Mouse (Mus musculus): ENCODE measurements around the gene Hs3st3b1.

DNA sequence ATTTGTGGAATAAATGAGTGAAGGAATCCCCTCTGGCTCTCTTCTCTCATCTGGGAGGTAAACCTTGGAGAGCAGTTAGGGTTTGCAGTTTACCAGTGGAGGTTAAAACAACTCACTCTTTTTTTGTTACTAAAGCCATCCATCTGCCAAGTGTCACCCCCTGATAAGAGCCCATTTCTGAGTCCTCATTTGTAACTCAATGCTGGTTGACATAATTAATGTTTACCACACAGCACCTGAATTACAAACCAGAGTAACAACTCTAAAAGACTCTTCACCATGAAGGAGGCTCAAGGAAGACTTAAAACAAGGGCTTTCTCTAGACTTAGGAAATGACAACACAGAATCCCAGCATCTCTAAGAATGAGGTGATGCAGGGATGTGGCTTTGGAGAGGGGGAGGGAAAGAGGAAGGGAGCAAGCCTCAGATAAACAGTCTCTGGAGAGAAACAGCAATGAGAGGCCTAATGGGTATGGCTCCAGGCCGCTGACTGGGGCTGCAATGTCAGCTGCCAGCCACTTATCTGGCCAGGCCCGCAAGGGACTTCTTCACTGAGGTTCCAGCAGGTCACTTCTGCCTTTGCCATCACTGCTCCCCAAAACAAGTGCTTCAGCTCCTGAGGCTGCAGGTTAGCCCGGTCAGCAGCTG is 46.4 kb upstream of the Hs3st3b1 start:
- TF ChIP-seq CTCF (IDR thresholded peaks at IDR 0.05; ENCODE audit: extremely low read depth, insufficient read depth, insufficient read length, insufficient replicate concordance) (no peak), POLR2A (IDR thresholded peaks at IDR 0.05; ENCODE audit: low read depth, low read length) (no peak)

All from spleen, adult 2 months (tissue).